Mouse (Mus musculus): ENCODE results near the gene Slc25a34. TPM values are rescaled to one million over a fixed set of nuclear protein-coding genes. Genes with fewer than 3 reads are reported as not detected.

The Slc25a34 gene
- polyA plus RNA-seq (2015; fragmentation: Illumina TruSeq; extraction: RNeasy Lipid Tissue Mini Kit (QIAGEN cat#74804); ENCODE audit: insufficient read depth, low read depth, low replicate concordance): not detected

GRCm38 (mm10) chr4:141623666-141624065, at the start of gene Slc25a34:
Gene Slc25a34 (minus strand): TSS chr4:141623821.

GRCm38 (mm10) chr4:141664799-141665198, 41.2 kb upstream of the Slc25a34 start, which contains the start of gene Plekhm2:
Gene Plekhm2 (minus strand): TSS chr4:141664899.

GRCm38 (mm10) chr4:141618565-141619243, 4.9 kb downstream of the Slc25a34 start, which contains the start of gene Tmem82:
Gene Tmem82 (minus strand): TSS chr4:141618633.

GRCm38 (mm10) chr4:141605861-141606260, 17.8 kb downstream of the Slc25a34 start, which contains the start of gene Fblim1:
Gene Fblim1 (minus strand): TSS chr4:141606096.

Other genes with a start within 250 kb of the Slc25a34 start
- gene Clcnka, start 225.1 kb downstream of the Slc25a34 start, polyA plus RNA-seq (2015; fragmentation: Illumina TruSeq; extraction: RNeasy Lipid Tissue Mini Kit (QIAGEN cat#74804); ENCODE audit: insufficient read depth, low read depth, low replicate concordance): not detected
- not detected for gene Clcnkb, start 207.8 kb downstream of the Slc25a34 start, polyA plus RNA-seq (2015; fragmentation: Illumina TruSeq; extraction: RNeasy Lipid Tissue Mini Kit (QIAGEN cat#74804); ENCODE audit: insufficient read depth, low read depth, low replicate concordance)
- gene Hspb7, start 203.0 kb downstream of the Slc25a34 start, polyA plus RNA-seq (2015; fragmentation: Illumina TruSeq; extraction: RNeasy Lipid Tissue Mini Kit (QIAGEN cat#74804); ENCODE audit: insufficient read depth, low read depth, low replicate concordance): 1.5 TPM
- not detected for gene Srarp, start 187.7 kb downstream of the Slc25a34 start, polyA plus RNA-seq (2015; fragmentation: Illumina TruSeq; extraction: RNeasy Lipid Tissue Mini Kit (QIAGEN cat#74804); ENCODE audit: insufficient read depth, low read depth, low replicate concordance)
- 6.1 TPM for gene Zbtb17, start 179.2 kb downstream of the Slc25a34 start, polyA plus RNA-seq (2015; fragmentation: Illumina TruSeq; extraction: RNeasy Lipid Tissue Mini Kit (QIAGEN cat#74804); ENCODE audit: insufficient read depth, low read depth, low replicate concordance)
- gene Spen, start 85.2 kb downstream of the Slc25a34 start, polyA plus RNA-seq (2015; fragmentation: Illumina TruSeq; extraction: RNeasy Lipid Tissue Mini Kit (QIAGEN cat#74804); ENCODE audit: insufficient read depth, low read depth, low replicate concordance): 4.5 TPM
- gene Fblim1, start 17.7 kb downstream of the Slc25a34 start, polyA plus RNA-seq (2015; fragmentation: Illumina TruSeq; extraction: RNeasy Lipid Tissue Mini Kit (QIAGEN cat#74804); ENCODE audit: insufficient read depth, low read depth, low replicate concordance): 4.0 TPM
- gene Tmem82, start 5.2 kb downstream of the Slc25a34 start, polyA plus RNA-seq (2015; fragmentation: Illumina TruSeq; extraction: RNeasy Lipid Tissue Mini Kit (QIAGEN cat#74804); ENCODE audit: insufficient read depth, low read depth, low replicate concordance): 0.70 TPM
- 5.6 TPM for gene Plekhm2, start 41.1 kb upstream of the Slc25a34 start, polyA plus RNA-seq (2015; fragmentation: Illumina TruSeq; extraction: RNeasy Lipid Tissue Mini Kit (QIAGEN cat#74804); ENCODE audit: insufficient read depth, low read depth, low replicate concordance)
- not detected for gene Rsc1a1, start 61.8 kb upstream of the Slc25a34 start, polyA plus RNA-seq (2015; fragmentation: Illumina TruSeq; extraction: RNeasy Lipid Tissue Mini Kit (QIAGEN cat#74804); ENCODE audit: insufficient read depth, low read depth, low replicate concordance)
- 4.9 TPM for gene Ddi2, start 99.6 kb upstream of the Slc25a34 start, polyA plus RNA-seq (2015; fragmentation: Illumina TruSeq; extraction: RNeasy Lipid Tissue Mini Kit (QIAGEN cat#74804); ENCODE audit: insufficient read depth, low read depth, low replicate concordance)
- not detected for gene Agmat, start 122.9 kb upstream of the Slc25a34 start, polyA plus RNA-seq (2015; fragmentation: Illumina TruSeq; extraction: RNeasy Lipid Tissue Mini Kit (QIAGEN cat#74804); ENCODE audit: insufficient read depth, low read depth, low replicate concordance)
- 1.9 TPM for gene Dnajc16, start 167.1 kb upstream of the Slc25a34 start, polyA plus RNA-seq (2015; fragmentation: Illumina TruSeq; extraction: RNeasy Lipid Tissue Mini Kit (QIAGEN cat#74804); ENCODE audit: insufficient read depth, low read depth, low replicate concordance)
- gene Casp9, start 169.8 kb upstream of the Slc25a34 start, polyA plus RNA-seq (2015; fragmentation: Illumina TruSeq; extraction: RNeasy Lipid Tissue Mini Kit (QIAGEN cat#74804); ENCODE audit: insufficient read depth, low read depth, low replicate concordance): 3.9 TPM
- 97,706 TPM for gene Cela2a, start 202.3 kb upstream of the Slc25a34 start, polyA plus RNA-seq (2015; fragmentation: Illumina TruSeq; extraction: RNeasy Lipid Tissue Mini Kit (QIAGEN cat#74804); ENCODE audit: insufficient read depth, low read depth, low replicate concordance)
- gene Ctrc, start 222.5 kb upstream of the Slc25a34 start, polyA plus RNA-seq (2015; fragmentation: Illumina TruSeq; extraction: RNeasy Lipid Tissue Mini Kit (QIAGEN cat#74804); ENCODE audit: insufficient read depth, low read depth, low replicate concordance): 874 TPM

Measured in pancreas, adult 10 weeks (tissue).